In genomic region chr5:96991156-96991555, GRCm38 (mm10) we compare ENCODE assay signal across 22 mouse cellular contexts. TPM values are rescaled to one million over a fixed set of nuclear protein-coding genes. Genes with fewer than 3 reads are reported as not detected.
DNase-seq lines count a peak whose midpoint lies in the region; ATAC-seq and TF ChIP-seq lines count a peak whose summit lies in the region.
"Had no signal": no experiment of that assay in that cellular context is flagged by ENCODE, and none has a peak within 500 bp of the region (broad histone marks: within the 10 kb centered on the region; RNA-seq: fewer than 3 reads in every experiment).

No protein-coding gene starts in this region.

- TF ChIP-seq EP300 in liver, embryonic 14.5 days (IDR thresholded peaks at IDR 0.05; ENCODE audit: low read depth) = no peak

- H3K27me3 ChIP-seq in liver, embryonic 12.5 days (replicated peaks) = no peaks in the 10 kb centered on the region
- no peaks in the 10 kb centered on the region for H3K27me3 ChIP-seq in liver, embryonic 14.5 days (ENCODE audit: control insufficient read depth, insufficient read depth, low read length)
- no peaks in the 10 kb centered on the region for H3K27me3 ChIP-seq in liver, embryonic 11.5 days (replicated peaks; ENCODE audit: control insufficient read depth, insufficient read depth, low read length)
- H3K27me3 ChIP-seq in liver, embryonic 16.5 days (ENCODE audit: control insufficient read depth, insufficient read depth, low read depth, low read length) = no peaks in the 10 kb centered on the region
- H3K27me3 ChIP-seq in forebrain, embryonic 16.5 days (replicated peaks; ENCODE audit: control insufficient read depth, insufficient read depth, low read length) = no peaks in the 10 kb centered on the region
- H3K27me3 ChIP-seq: embryonic facial prominence, embryonic 13.5 days; embryonic facial prominence, embryonic 15.5 days; forebrain, embryonic 12.5 days had no signal

- H3K36me3 ChIP-seq in liver, embryonic 12.5 days = no peaks in the 10 kb centered on the region
- H3K36me3 ChIP-seq in liver, embryonic 14.5 days (replicated peaks; ENCODE audit: control insufficient read depth, insufficient read depth, low read depth) = no peaks in the 10 kb centered on the region
- H3K36me3 ChIP-seq in liver, embryonic 11.5 days (ENCODE audit: control insufficient read depth, insufficient read depth, low read length) = no peaks in the 10 kb centered on the region
- no peaks in the 10 kb centered on the region for H3K36me3 ChIP-seq in liver, embryonic 16.5 days (ENCODE audit: control insufficient read depth, insufficient read depth)
- H3K36me3 ChIP-seq in forebrain, embryonic 16.5 days (ENCODE audit: control insufficient read depth, insufficient read depth) = no peaks in the 10 kb centered on the region
- H3K36me3 ChIP-seq: embryonic facial prominence, embryonic 13.5 days; embryonic facial prominence, embryonic 15.5 days; forebrain, embryonic 10.5 days; forebrain, embryonic 12.5 days had no signal

- H3K9me3 ChIP-seq in liver, embryonic 12.5 days (replicated peaks) = no peaks in the 10 kb centered on the region
- no peaks in the 10 kb centered on the region for H3K9me3 ChIP-seq in liver, embryonic 14.5 days (ENCODE audit: control insufficient read depth, low read length)
- H3K9me3 ChIP-seq in liver, embryonic 11.5 days (ENCODE audit: control insufficient read depth, low read length) = no peaks in the 10 kb centered on the region
- no peaks in the 10 kb centered on the region for H3K9me3 ChIP-seq in liver, embryonic 16.5 days (replicated peaks; ENCODE audit: control insufficient read depth, low read length)
- H3K9me3 ChIP-seq in forebrain, embryonic 16.5 days (ENCODE audit: control insufficient read depth, low read length) = no peaks in the 10 kb centered on the region
- H3K9me3 ChIP-seq: embryonic facial prominence, embryonic 13.5 days; embryonic facial prominence, embryonic 15.5 days; forebrain, embryonic 10.5 days; forebrain, embryonic 12.5 days had no signal

- DNase-seq in liver = no peak
- DNase-seq in liver, embryonic 14.5 days (ENCODE audit: low read depth in 3 of 3, low spot score in 3 of 3) = no peak
- no peak for DNase-seq in liver, embryonic 11.5 days (ENCODE audit: low spot score)
- DNase-seq: adrenal gland, adult 2 months; adrenal gland, postnatal 10 days; adrenal gland, postnatal 25 days; cerebellum, adult 11 months; cerebellum, adult 18-20 months; cerebellum, adult 8-10 months; cerebellum, adult 9-11 months; cerebellum, postnatal 14 days; cerebellum, postnatal 36 days; embryo, embryonic 11 days had no signal

- no peak overlapping the region for H3K4me2 ChIP-seq in liver, embryonic 12.5 days
- no peak overlapping the region for H3K4me2 ChIP-seq in liver, embryonic 14.5 days (ENCODE audit: low read depth)
- no peak overlapping the region for H3K4me2 ChIP-seq in liver, embryonic 11.5 days
- no peak overlapping the region for H3K4me2 ChIP-seq in liver, embryonic 16.5 days (ENCODE audit: low read depth, low read length)
- no peak overlapping the region for H3K4me2 ChIP-seq in forebrain, embryonic 16.5 days (ENCODE audit: low read length)
- H3K4me2 ChIP-seq: embryonic facial prominence, embryonic 13.5 days; embryonic facial prominence, embryonic 15.5 days; forebrain, embryonic 12.5 days had no signal

- H3K27ac ChIP-seq in liver, embryonic 12.5 days = peak overlapping the region; percentile 80
- H3K27ac ChIP-seq in liver, embryonic 14.5 days = peak overlapping the region; percentile 28
- no peak overlapping the region; the same call in 1 of the 2 replicates for H3K27ac ChIP-seq in liver, embryonic 11.5 days (ENCODE audit: low read depth, low read length)
- peak overlapping the region; percentile 27; the same call in 1 of the 2 replicates for H3K27ac ChIP-seq in liver, embryonic 16.5 days (ENCODE audit: low read length)
- no peak overlapping the region for H3K27ac ChIP-seq in forebrain, embryonic 16.5 days (ENCODE audit: low read length)
- H3K27ac ChIP-seq: embryonic facial prominence, embryonic 13.5 days; embryonic facial prominence, embryonic 15.5 days; forebrain, embryonic 10.5 days; forebrain, embryonic 12.5 days had no signal

- no peak overlapping the region for H3K9ac ChIP-seq in liver, embryonic 12.5 days
- H3K9ac ChIP-seq in liver, embryonic 14.5 days (replicated peaks) = no peak overlapping the region
- no peak overlapping the region for H3K9ac ChIP-seq in liver, embryonic 11.5 days (ENCODE audit: low read depth, low read length)
- no peak overlapping the region for H3K9ac ChIP-seq in liver, embryonic 16.5 days (ENCODE audit: low read depth, low read length)
- H3K9ac ChIP-seq in forebrain, embryonic 16.5 days (replicated peaks; ENCODE audit: low read depth, low read length) = no peak overlapping the region
- H3K9ac ChIP-seq: embryonic facial prominence, embryonic 13.5 days; embryonic facial prominence, embryonic 15.5 days; forebrain, embryonic 12.5 days had no signal

- H3K4me3 ChIP-seq in liver, embryonic 12.5 days = no peak overlapping the region
- no peak overlapping the region for H3K4me3 ChIP-seq in liver, embryonic 14.5 days (ENCODE audit: insufficient read depth in 1 of 2, low read depth in 2 of 2, low read length in 2 of 2)
- H3K4me3 ChIP-seq in liver, embryonic 11.5 days (ENCODE audit: low read depth, low read length) = no peak overlapping the region
- no peak overlapping the region for H3K4me3 ChIP-seq in liver, embryonic 16.5 days (ENCODE audit: low read depth, low read length)
- H3K4me3 ChIP-seq in forebrain, embryonic 16.5 days (replicated peaks; ENCODE audit: low read length) = no peak overlapping the region
- H3K4me3 ChIP-seq: embryonic facial prominence, embryonic 13.5 days; embryonic facial prominence, embryonic 15.5 days; erythroblast, embryonic 14.5 days; forebrain, embryonic 10.5 days; forebrain, embryonic 12.5 days had no signal

- ATAC-seq in liver, embryonic 12.5 days = no peak
- ATAC-seq in liver, embryonic 14.5 days (ENCODE audit: insufficient read depth) = no peak
- no peak for ATAC-seq in liver, embryonic 11.5 days (replicated peaks; ENCODE audit: low FRiP score)
- ATAC-seq in liver, embryonic 16.5 days (ENCODE audit: low read depth) = no peak
- ATAC-seq in forebrain, embryonic 16.5 days = no peak
- ATAC-seq: forebrain, embryonic 14.5 days had no signal

- 88% methylated on average over 6 of the region's 6 CpGs for WGBS in liver, embryonic 12.5 days (ENCODE audit: insufficient replicate concordance)
- WGBS in liver, embryonic 14.5 days (ENCODE audit: insufficient replicate concordance) = 88% methylated on average over 6 of the region's 6 CpGs
- 92% methylated on average over 6 of the region's 6 CpGs for WGBS in liver, embryonic 11.5 days
- WGBS in liver, embryonic 16.5 days (ENCODE audit: insufficient replicate concordance) = 91% methylated on average over 6 of the region's 6 CpGs
- 96% methylated on average over 6 of the region's 6 CpGs for WGBS in forebrain, embryonic 16.5 days

- no peak for TF ChIP-seq CTCF in liver, embryonic 14.5 days (IDR thresholded peaks at IDR 0.05; ENCODE audit: low read depth)

- peaks cover 84% of the 10 kb centered on the region for H3K4me1 ChIP-seq in liver, embryonic 12.5 days
- peaks cover 52 to 60% of the 10 kb centered on the region in 2 experiments for H3K4me1 ChIP-seq in liver, embryonic 14.5 days (replicated peaks; ENCODE audit: control insufficient read depth in 2 of 2, insufficient read depth in 2 of 2, low read length in 1 of 2)
- H3K4me1 ChIP-seq in liver, embryonic 11.5 days (replicated peaks; ENCODE audit: control insufficient read depth, insufficient read depth, low read length) = peaks cover 10% of the 10 kb centered on the region
- H3K4me1 ChIP-seq in liver, embryonic 16.5 days (ENCODE audit: control insufficient read depth, low read depth, low read length) = peaks cover 20% of the 10 kb centered on the region
- H3K4me1 ChIP-seq in forebrain, embryonic 16.5 days (replicated peaks; ENCODE audit: control insufficient read depth, insufficient read depth, low read length) = peaks cover 3% of the 10 kb centered on the region
- H3K4me1 ChIP-seq: embryonic facial prominence, embryonic 13.5 days had no signal

RNA-seq across cellular contexts. Expression of gene Bmp2k, which starts 6.3 kb away (rescaled TPM):
- 57.2 and 59.8 TPM in 2 replicates for polyA plus RNA-seq in liver, embryonic 12.5 days (2016; fragmentation: Nextera tagmentation; extraction: Ambion mirVana)
- polyA plus RNA-seq in liver, embryonic 14.5 days (2012; rRNA removed) = 10.6 and 14.0 TPM in 2 replicates
- polyA plus RNA-seq in liver, embryonic 14.5 days (2014; fragmentation: Nextera tagmentation; extraction: Ambion mirVana) = 30.2 and 34.3 TPM in 2 replicates
- 31.1 and 34.5 TPM in 2 replicates for polyA plus RNA-seq in liver, embryonic 11.5 days (2014; fragmentation: Nextera tagmentation; extraction: Ambion mirVana)
- 25.9 and 26.5 TPM in 2 replicates for polyA plus RNA-seq in liver, embryonic 16.5 days (2015; fragmentation: Nextera tagmentation; extraction: Ambion mirVana)
- polyA plus RNA-seq in forebrain, embryonic 16.5 days (2015; fragmentation: Nextera tagmentation; extraction: Ambion mirVana) = 7.2 and 8.3 TPM in 2 replicates

Comparison
In these comparisons a context has a peak if more than half of its experiments do, and no peak if none do; other contexts are left out.
1. H3K27ac ChIP-seq: peak in liver, embryonic 12.5 days (single experiment), liver, embryonic 14.5 days (single experiment) and liver, embryonic 16.5 days (single experiment); none in liver, embryonic 11.5 days (single experiment) and forebrain, embryonic 16.5 days (single experiment).